Mouse (Mus musculus): ENCODE measurements around the gene Adcyap1r1.

GRCm38 (mm10) chr6:55498753-55499152 is 47.0 kb downstream of the Adcyap1r1 start:
- no peak for TF ChIP-seq CTCF (IDR thresholded peaks at IDR 0.05; ENCODE audit: control insufficient read depth, insufficient read depth, low read length)
- no peak for TF ChIP-seq POLR2A (IDR thresholded peaks at IDR 0.05; ENCODE audit: borderline replicate concordance, control insufficient read depth, low read depth, low read length)

Data from bone marrow, adult 2 months (tissue).